Mouse (Mus musculus): Measurements from ENCODE around the gene Hist1h2an. TPM values are rescaled to one million over a fixed set of nuclear protein-coding genes. Genes with fewer than 3 reads are reported as not detected.
A peak's percentile ranks its signal among the peaks of the same experiment; 100 is the strongest.
"Not testable (repeated sequence)": the region's sequence is repeated elsewhere in the genome, so short reads cannot be mapped to it uniquely, and the experiment has no call there.

Hist1h2an gene
- polyA plus RNA-seq, 1 experiment from 2014 or later, result 4.5 TPM

DNA sequence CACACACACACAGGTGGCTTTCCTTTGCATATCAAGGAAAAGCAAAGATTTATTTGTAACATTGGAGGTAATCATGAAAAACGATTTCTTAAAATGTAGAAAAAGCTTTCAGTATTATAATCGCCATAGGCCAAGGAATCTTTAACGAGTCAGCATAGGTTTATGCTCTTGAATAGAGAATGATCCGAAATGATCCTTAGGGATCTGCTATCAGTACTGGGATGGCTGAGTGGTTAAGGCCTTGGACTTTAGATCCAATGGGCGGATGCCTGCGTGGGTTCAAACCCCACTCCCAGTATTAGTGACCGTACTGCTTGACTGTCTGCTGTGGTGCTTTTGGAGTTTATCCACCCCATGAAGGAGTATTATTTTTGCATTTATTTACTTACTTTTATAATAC is 8.6 kb upstream of the Hist1h2an start:
- in situ Hi-C loops (cut with MboI; ENCODE audit: low pct_unique_long_range_greater_than_20kb), result loop anchor here (25.0 kb wide), 1 partner anchor 1967 kb away; the partner anchor contains the start of genes Hist1h1a, Hist1h2ab, Hist1h3a and Hist1h3b
- no peaks in the 10 kb centered on the region for H3K27me3 ChIP-seq
- ChIA-PET CTCF (no interaction called here), POLR2A (no interaction called here)
- no peak for TF ChIP-seq CTCF (IDR thresholded peaks at IDR 0.05)
- DNase-seq (ENCODE audit: low read depth, low spot score), result no peak
- ATAC-seq, result no peak

DNA sequence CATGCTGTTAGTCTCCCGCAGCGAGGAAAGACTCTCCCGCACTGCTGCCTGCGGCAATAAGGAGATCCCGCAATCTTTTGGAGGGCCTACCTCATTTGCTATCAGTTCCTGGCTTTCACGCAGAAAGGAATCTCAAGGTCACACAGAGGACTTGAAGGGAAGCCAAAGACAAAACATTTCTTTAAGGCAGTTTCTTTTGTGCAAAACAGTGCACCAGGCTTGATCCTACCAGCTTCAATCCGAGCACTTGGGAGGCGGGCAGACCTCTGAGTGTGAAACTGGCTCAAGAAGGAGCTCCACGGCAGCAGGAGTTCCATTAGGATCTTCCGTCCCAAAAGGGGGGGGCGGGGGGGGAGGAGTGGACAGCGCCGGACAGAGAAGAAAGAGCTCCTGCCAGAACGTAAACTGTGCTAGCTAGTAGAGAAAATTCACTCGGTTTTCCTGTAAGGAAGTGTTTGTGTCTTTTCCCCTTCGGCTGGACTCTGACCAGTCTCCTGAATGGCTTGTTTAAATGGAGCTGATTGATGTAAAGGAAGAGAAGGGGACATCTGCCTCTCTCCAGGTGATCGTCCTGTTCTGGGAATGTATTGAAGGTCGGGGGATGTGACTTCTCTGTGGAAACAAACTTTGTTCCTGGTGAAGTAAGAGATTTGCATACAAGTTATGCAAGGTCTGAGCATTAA is 3.7 kb upstream of the Hist1h2an start:
- H3K27me3 ChIP-seq, result no peaks in the 10 kb centered on the region
- no peak for TF ChIP-seq CTCF (IDR thresholded peaks at IDR 0.05)
- CTCF ChIA-PET, result no interaction called here
- DNase-seq (ENCODE audit: low read depth, low spot score), result no peak
- no peak for ATAC-seq
- POLR2A ChIA-PET, result no interaction called here
- in situ Hi-C loops (cut with MboI; ENCODE audit: low pct_unique_long_range_greater_than_20kb), result loop anchor here (25.0 kb wide), 1 partner anchor 1972 kb away; the partner anchor contains the start of genes Hist1h1a, Hist1h2ab, Hist1h3a and Hist1h3b

DNA sequence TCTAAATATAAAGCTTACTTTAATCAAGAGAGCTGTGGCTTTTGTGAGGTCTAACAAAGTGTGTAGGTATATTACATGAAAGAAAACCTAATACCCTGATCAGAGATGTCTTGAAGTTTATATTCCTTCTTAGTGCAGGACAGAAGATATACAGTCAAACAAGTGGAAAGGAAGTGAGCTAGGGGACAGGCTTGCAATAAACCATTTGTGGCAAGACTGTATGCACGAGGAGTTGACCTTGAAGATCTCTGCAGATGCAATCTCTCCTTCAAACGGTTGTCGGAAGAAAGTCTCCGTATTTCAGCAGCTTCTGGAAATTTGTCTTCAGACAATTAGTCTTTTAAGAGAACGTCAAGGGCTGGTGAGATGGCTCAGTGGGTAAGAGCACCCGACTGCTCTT is 2.9 kb upstream of the Hist1h2an start:
- ChIA-PET POLR2A (no interaction called here), CTCF (no interaction called here)
- TF ChIP-seq CTCF (IDR thresholded peaks at IDR 0.05), result no peak
- no peaks in the 10 kb centered on the region for H3K27me3 ChIP-seq
- DNase-seq (ENCODE audit: low read depth, low spot score), result no peak
- ATAC-seq, result no peak
- in situ Hi-C loops (cut with MboI; ENCODE audit: low pct_unique_long_range_greater_than_20kb), result loop anchor here (25.0 kb wide), 1 partner anchor 1972 kb away; the partner anchor contains the start of genes Hist1h1a, Hist1h2ab, Hist1h3a and Hist1h3b

DNA sequence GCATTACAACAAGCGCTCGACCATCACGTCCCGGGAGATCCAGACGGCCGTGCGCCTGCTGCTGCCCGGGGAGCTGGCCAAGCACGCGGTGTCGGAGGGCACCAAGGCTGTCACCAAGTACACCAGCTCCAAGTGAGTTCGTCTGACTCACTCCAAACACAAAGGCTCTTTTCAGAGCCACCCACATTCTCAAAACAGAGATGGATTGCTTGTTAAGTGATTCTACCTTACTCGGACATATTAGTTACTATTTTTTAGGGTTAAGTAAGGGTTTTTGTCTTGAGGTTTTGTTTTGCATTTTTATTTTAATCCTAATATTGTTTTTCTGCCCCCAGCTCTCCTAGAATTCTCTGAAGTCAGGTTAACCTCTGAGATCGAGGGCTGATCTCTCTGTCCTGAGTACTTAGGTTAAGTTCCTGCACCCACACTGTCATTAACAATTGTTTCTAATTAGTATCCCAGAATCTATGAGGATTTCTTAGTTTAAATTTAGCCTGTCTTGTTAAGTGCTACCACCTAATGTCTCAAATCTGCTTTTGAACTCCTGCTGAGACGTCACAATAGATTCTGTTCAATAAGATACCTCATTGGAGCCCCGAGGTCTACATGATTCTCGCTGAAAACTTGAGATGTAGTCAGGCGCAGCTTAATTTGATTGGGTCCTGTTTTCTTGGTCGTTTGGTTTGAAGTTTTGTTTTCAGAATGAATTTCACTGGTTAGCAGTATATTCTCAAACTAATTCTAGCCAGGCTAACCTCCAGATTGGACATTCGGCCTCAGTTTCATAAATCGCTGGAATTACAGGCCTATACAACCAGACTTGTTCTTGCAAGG is 959 bp upstream of the Hist1h2an start:
- no peak for DNase-seq (ENCODE audit: low read depth, low spot score)

GRCm38 (mm10) chr13:21786189-21786898 is 674 bp downstream of the Hist1h2an start:
- in situ Hi-C loops (cut with MboI; ENCODE audit: low pct_unique_long_range_greater_than_20kb), result loop anchor here (25.0 kb wide), 1 partner anchor 1976 kb away; the partner anchor contains the start of genes Hist1h1a, Hist1h2ab, Hist1h3a and Hist1h3b
- H3K27me3 ChIP-seq, result no peaks in the 10 kb centered on the region
- POLR2A ChIA-PET, result no interaction called here
- no peak for DNase-seq (ENCODE audit: low read depth, low spot score)
- CTCF ChIA-PET, result no interaction called here
- ATAC-seq, result no peak
- no peak for TF ChIP-seq CTCF (IDR thresholded peaks at IDR 0.05)

More for the DNA sequence above, 959 bp upstream of the Hist1h2an start:
- no peak for TF ChIP-seq CTCF (IDR thresholded peaks at IDR 0.05)
- ChIA-PET POLR2A (interaction anchor here (1.1 kb wide), 1 partner anchor 1754 kb away, joined by 3 read pairs; no protein-coding TSS in a partner anchor), CTCF (no interaction called here)
- H3K27me3 ChIP-seq, result no peaks in the 10 kb centered on the region
- ATAC-seq, result peak; percentile 18
- in situ Hi-C loops (cut with MboI; ENCODE audit: low pct_unique_long_range_greater_than_20kb), result loop anchor here (25.0 kb wide), 1 partner anchor 1974 kb away; the partner anchor contains the start of genes Hist1h1a, Hist1h2ab, Hist1h3a and Hist1h3b

GRCm38 (mm10) chr13:21784311-21784710 is 2.7 kb downstream of the Hist1h2an start:
- no peak for TF ChIP-seq CTCF (IDR thresholded peaks at IDR 0.05)
- DNase-seq (ENCODE audit: low read depth, low spot score) (no peak), ATAC-seq (no peak)
- CTCF ChIA-PET, result no interaction called here
- no peaks in the 10 kb centered on the region for H3K27me3 ChIP-seq
- POLR2A ChIA-PET, result interaction anchor here (0.9 kb wide), 1 partner anchor 31 kb away, joined by 4 read pairs; the partner anchor contains the start of genes Hist1h2ak and Hist1h2bn
- in situ Hi-C loops (cut with MboI; ENCODE audit: low pct_unique_long_range_greater_than_20kb), result loop anchor here (25.0 kb wide), 1 partner anchor 1978 kb away; the partner anchor contains the start of genes Hist1h1a, Hist1h2ab, Hist1h3a and Hist1h3b

- no peaks in the 10 kb centered on the region for H3K27me3 ChIP-seq
- CTCF ChIA-PET, result no interaction called here
- in situ Hi-C loops (cut with MboI; ENCODE audit: low pct_unique_long_range_greater_than_20kb), result loop anchor here (25.0 kb wide), 1 partner anchor 1979 kb away; the partner anchor contains the start of genes Hist1h1a, Hist1h2ab, Hist1h3a and Hist1h3b
- DNase-seq (ENCODE audit: low read depth, low spot score), result no peak
- ATAC-seq, result no peak
- POLR2A ChIA-PET, result interaction anchor here (0.9 kb wide), 1 partner anchor 30 kb away, joined by 4 read pairs; the partner anchor contains the start of genes Hist1h2ak and Hist1h2bn
- no peak for TF ChIP-seq CTCF (IDR thresholded peaks at IDR 0.05)
Observed at GRCm38 (mm10) chr13:21783734-21784161, 3.3 kb downstream of the Hist1h2an start.

GRCm38 (mm10) chr13:21783255-21783617 is 3.8 kb downstream of the Hist1h2an start, which contains the start of gene Hist1h3i:
Gene Hist1h3i (minus strand): TSS chr13:21783370.
- ChIA-PET POLR2A (no interaction called here), CTCF (no interaction called here)
- DNase-seq (ENCODE audit: low read depth, low spot score), result peak; percentile 82
- no peaks in the 10 kb centered on the region for H3K27me3 ChIP-seq
- in situ Hi-C loops (cut with MboI; ENCODE audit: low pct_unique_long_range_greater_than_20kb), result loop anchor here (25.0 kb wide), 1 partner anchor 1979 kb away; the partner anchor contains the start of genes Hist1h1a, Hist1h2ab, Hist1h3a and Hist1h3b
- TF ChIP-seq CTCF (IDR thresholded peaks at IDR 0.05), result no peak
- peak; percentile 46 for ATAC-seq

DNA sequence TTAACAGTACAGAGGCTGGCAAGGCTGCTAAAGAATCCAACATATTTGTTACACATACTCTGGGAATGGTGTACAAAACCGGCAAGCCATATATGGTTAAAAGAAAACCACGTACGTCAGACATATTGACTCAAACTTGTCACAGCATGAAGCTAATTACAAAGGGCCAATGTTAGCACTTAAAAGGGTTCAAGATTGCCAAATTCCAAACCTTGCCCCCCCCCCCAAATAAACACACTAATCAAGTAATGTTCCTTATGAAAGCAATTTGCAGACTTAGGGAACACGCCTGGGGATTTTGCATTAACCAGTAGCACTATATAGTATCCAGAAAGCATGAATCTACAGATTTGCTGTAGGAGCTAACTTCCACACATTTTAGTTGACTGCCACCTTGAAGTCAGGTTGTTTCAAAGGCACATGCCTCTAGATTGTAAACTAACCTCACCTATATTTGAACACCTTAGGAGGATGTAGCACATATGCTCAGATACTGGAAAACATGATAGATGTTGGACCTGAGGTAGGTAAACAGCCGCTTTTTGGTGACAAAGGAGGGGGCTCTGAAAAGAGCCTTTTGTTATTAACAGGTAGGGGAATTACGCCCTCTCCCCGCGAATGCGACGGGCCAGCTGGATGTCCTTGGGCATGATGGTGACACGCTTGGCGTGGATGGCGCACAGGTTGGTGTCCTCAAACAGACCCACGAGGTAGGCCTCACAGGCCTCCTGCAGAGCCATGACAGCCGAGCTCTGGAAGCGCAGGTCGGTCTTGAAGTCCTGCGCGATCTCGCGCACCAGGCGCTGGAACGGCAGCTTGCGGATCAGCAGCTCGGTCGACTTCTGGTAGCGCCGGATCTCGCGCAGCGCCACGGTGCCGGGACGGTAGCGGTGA is 4.4 kb downstream of the Hist1h2an start:
- in situ Hi-C loops (cut with MboI; ENCODE audit: low pct_unique_long_range_greater_than_20kb), result loop anchor here (25.0 kb wide), 1 partner anchor 1980 kb away; the partner anchor contains the start of genes Hist1h1a, Hist1h2ab, Hist1h3a and Hist1h3b
- ATAC-seq; CTCF ChIA-PET; DNase-seq (ENCODE audit: low read depth, low spot score); H3K27me3 ChIP-seq: not testable (repeated sequence)
- POLR2A ChIA-PET, result interaction anchor here (0.6 kb wide), 1 partner anchor 1804 kb away, joined by 3 read pairs; no protein-coding TSS in a partner anchor

Measured in Patski (cell line).